Mouse (Mus musculus) spleen, adult 2 months (tissue): ENCODE measurements around the gene Chst11. TPM values are rescaled to one million over a fixed set of nuclear protein-coding genes. Genes with fewer than 3 reads are reported as not detected.

Experiments used
- DNase-seq, 2 experiments: peaks; one replicate each; pipeline versions ENCODE4 v3.0.0 to v3.0.0-alpha.2; 2012 to 2021; ENCODE audit warnings: low spot score in 2 of 2, low read depth in 1 of 2
- H3K27ac ChIP-seq: fragments of 200-500 bp; 2 replicates; pipeline ENCODE4 v1.5.1; 2012; ENCODE audit warnings: low read length, inconsistent platforms; ENCODE audit not compliant: insufficient read depth
- H3K27me3 ChIP-seq: fragments of 200-500 bp; 2 replicates; pipeline ENCODE4 v1.6.1; 2012; ENCODE audit warnings: mild to moderate bottlenecking, moderate library complexity, low read length, inconsistent platforms; ENCODE audit not compliant: control insufficient read depth, insufficient read depth
- H3K36me3 ChIP-seq: fragments of 200-500 bp; 2 replicates; pipeline ENCODE4 v1.6.1; 2012; ENCODE audit warnings: mild to moderate bottlenecking, low read length, inconsistent platforms; ENCODE audit not compliant: control insufficient read depth, insufficient read depth
- H3K4me1 ChIP-seq: fragments of 200-500 bp; 2 replicates; pipeline ENCODE4 v1.6.1; 2011; ENCODE audit warnings: inconsistent platforms; ENCODE audit not compliant: control insufficient read depth, insufficient read depth, insufficient read length
- H3K4me3 ChIP-seq: fragments of 200-500 bp; 2 replicates; pipeline ENCODE4 v1.5.1; 2011; ENCODE audit warnings: mild to moderate bottlenecking, inconsistent platforms; ENCODE audit not compliant: insufficient read depth, insufficient read length; ENCODE audit errors: extremely low read depth
- CTCF ChIP-seq: fragments of 200-500 bp; IDR thresholded peaks from 2 replicates; pipeline ENCODE4 v1.5.1; 2011; ENCODE audit warnings: mild to moderate bottlenecking, inconsistent platforms; ENCODE audit not compliant: insufficient read depth, insufficient read length, insufficient replicate concordance; ENCODE audit errors: extremely low read depth
- POLR2A ChIP-seq: fragments of 200-500 bp; IDR thresholded peaks from 2 replicates; pipeline ENCODE4 v1.6.1; 2011; ENCODE audit warnings: low read depth, low read length, inconsistent platforms
- WGBS: fragments of 180-500 bp; shearing (Covaris S2); methylation state at CpG from one replicate; pipeline ENCODE4 v1.1.7; 2018; 5-methylcytosine and 5-hydroxymethylcytosine counted together
- polyA plus RNA-seq: library from polyadenylated mRNA; depleted of rRNA; stranded (reverse); fragments of >200 nt; gene quantifications from 2 replicates; pipeline ENCODE4 v1.2.3, GENCODE M21; 2012

The Chst11 gene
- polyA plus RNA-seq, 1 experiment: 9.2 TPM

GRCm38 (mm10) chr10:83030928-83031327, 45.6 kb downstream of the Chst11 start:
- Histone ChIP-seq H3K4me3 (no peak overlapping the region), H3K27me3 (no peaks in the 10 kb centered on the region), H3K36me3 (no peaks in the 10 kb centered on the region), H3K4me1 (no peaks in the 10 kb centered on the region; the same call in 1 of the 2 replicates), H3K27ac (no peak overlapping the region)
- TF ChIP-seq CTCF (no peak), POLR2A (no peak)
- no peak for DNase-seq
- 88% methylated on average over 6 of the region's 6 CpGs for WGBS

DNA sequence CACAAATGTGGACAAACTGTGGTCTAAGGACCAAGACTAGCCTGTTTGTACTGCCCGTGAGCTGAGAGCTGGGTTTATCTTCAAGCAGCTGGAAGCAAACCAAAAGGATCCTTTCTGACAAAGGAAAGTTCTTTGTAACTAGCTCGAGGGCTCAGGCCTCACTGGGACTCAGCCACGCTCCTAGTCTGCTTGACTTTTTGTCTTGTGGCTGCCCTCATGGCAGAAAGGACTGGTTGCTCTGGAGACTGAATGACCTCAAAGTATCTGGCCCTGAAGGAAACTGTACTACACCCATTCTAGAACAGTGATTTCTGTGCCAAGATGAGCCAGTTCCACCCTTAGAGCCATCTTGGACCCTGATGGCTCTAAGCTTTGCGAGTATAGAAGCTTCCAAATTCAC, 46.3 kb downstream of the Chst11 start:
- Histone ChIP-seq H3K27me3 (no peaks in the 10 kb centered on the region), H3K4me3 (no peak overlapping the region), H3K4me1 (no peaks in the 10 kb centered on the region; the same call in 1 of the 2 replicates), H3K27ac (no peak overlapping the region), H3K36me3 (no peaks in the 10 kb centered on the region)
- WGBS: 86% methylated on average over 4 of the region's 4 CpGs
- TF ChIP-seq CTCF (no peak), POLR2A (no peak)
- DNase-seq: no peak

- H3K27ac ChIP-seq: no peak overlapping the region
- 73% methylated on average over 10 of the region's 10 CpGs for WGBS
- DNase-seq: no peak
- TF ChIP-seq CTCF (no peak), POLR2A (no peak)
- H3K4me3 ChIP-seq: no peak overlapping the region
- no peaks in the 10 kb centered on the region for H3K27me3 ChIP-seq
- H3K4me1 ChIP-seq: no peaks in the 10 kb centered on the region; the same call in 1 of the 2 replicates
- no peaks in the 10 kb centered on the region for H3K36me3 ChIP-seq
Measured at GRCm38 (mm10) chr10:83032559-83032958, 47.3 kb downstream of the Chst11 start.

DNA sequence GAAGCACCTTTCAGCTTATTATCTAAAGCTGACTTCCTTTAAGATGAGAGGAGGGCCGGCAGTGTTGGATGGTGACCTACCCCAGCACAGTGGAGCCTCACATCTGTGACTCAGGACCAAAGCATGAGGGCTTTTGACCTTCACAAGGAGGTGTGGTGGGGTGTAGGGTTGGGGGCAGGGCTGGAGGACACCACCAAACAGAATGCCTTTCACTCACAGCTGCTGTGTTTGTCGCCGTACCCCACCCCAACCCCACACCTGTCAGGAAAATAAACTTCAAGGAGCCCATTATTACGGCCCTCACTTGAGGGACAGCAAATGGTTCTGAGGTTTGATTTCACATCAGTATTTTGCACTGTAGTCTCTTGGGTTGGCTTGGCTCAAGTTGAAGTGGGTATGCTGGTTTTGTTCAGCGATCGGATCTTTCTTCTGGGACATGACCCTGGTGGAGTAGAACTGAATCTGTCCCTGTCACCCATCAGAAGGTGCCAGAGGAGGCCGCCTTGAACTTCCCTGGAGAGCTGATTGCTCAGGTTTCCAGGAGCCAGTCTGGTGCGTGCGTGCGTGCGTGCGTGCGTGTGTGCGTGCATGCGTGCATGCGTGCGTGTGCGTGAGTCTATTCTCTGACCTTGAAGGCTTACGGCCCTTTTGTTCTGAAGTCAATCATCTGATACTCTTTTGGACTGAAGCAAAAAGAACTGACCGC, 51.2 kb downstream of the Chst11 start:
- Histone ChIP-seq H3K27ac (no peak overlapping the region), H3K36me3 (no peaks in the 10 kb centered on the region), H3K4me1 (no peaks in the 10 kb centered on the region; the same call in 1 of the 2 replicates), H3K27me3 (no peaks in the 10 kb centered on the region), H3K4me3 (no peak overlapping the region)
- TF ChIP-seq CTCF (no peak), POLR2A (no peak)
- DNase-seq: no peak
- 82% methylated on average over 20 of the region's 20 CpGs for WGBS

- no peak for DNase-seq
- H3K36me3 ChIP-seq: no peaks in the 10 kb centered on the region
- 78% methylated on average over 9 of the region's 9 CpGs for WGBS
- no peak overlapping the region for H3K27ac ChIP-seq
- no peaks in the 10 kb centered on the region; the same call in 1 of the 2 replicates for H3K4me1 ChIP-seq
- TF ChIP-seq CTCF (no peak), POLR2A (no peak)
- no peak overlapping the region for H3K4me3 ChIP-seq
- H3K27me3 ChIP-seq: no peaks in the 10 kb centered on the region
Measured at GRCm38 (mm10) chr10:83038166-83038565, 52.9 kb downstream of the Chst11 start.

- no peaks in the 10 kb centered on the region for H3K36me3 ChIP-seq
- H3K27ac ChIP-seq: no peak overlapping the region
- no peaks in the 10 kb centered on the region; the same call in 1 of the 2 replicates for H3K4me1 ChIP-seq
- H3K4me3 ChIP-seq: no peak overlapping the region
- TF ChIP-seq POLR2A: no peak
- no peak for TF ChIP-seq CTCF
- H3K27me3 ChIP-seq: no peaks in the 10 kb centered on the region
- 67% methylated on average over 10 of the region's 10 CpGs for WGBS
- DNase-seq: no peak
Measured at GRCm38 (mm10) chr10:83039414-83039813, 54.1 kb downstream of the Chst11 start.

DNA sequence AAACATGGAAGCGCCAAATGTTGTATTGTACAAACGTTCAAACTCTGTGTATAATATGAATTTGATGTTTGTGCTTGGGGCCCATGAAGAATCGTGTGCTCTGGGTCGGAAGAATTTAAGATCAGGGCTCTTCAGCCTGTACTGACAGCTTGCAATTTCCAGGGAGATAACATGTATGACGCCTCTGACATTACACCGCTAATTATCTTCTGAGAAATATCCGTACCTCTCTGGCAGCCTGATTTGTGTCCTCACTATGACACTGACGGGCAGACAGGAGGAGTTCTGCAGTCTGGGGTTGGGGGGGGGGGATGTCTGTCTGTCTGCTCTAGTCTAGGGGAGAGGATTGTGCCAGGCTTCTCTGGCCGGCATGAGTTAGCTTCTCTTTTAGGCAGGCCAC, 56.6 kb downstream of the Chst11 start:
- H3K27me3 ChIP-seq: no peaks in the 10 kb centered on the region
- no peak for TF ChIP-seq CTCF
- TF ChIP-seq POLR2A: no peak
- H3K36me3 ChIP-seq: no peaks in the 10 kb centered on the region
- H3K4me3 ChIP-seq: no peak overlapping the region
- 88% methylated on average over 9 of the region's 9 CpGs for WGBS
- no peak for DNase-seq
- no peaks in the 10 kb centered on the region for H3K4me1 ChIP-seq
- no peak overlapping the region for H3K27ac ChIP-seq
